Mouse (Mus musculus) limb, embryonic 15.5 days (tissue): ENCODE measurements around the gene Akap1. TPM values are rescaled to one million over a fixed set of nuclear protein-coding genes. Genes with fewer than 3 reads are reported as not detected.

Source experiments
- ATAC-seq: fragments of 200-750 bp; cut with Nextera tagmentation; 2 replicates; pipeline ENCODE4 v1.8.0; 2017; ENCODE audit warnings: low read depth, moderate TSS enrichment; ENCODE audit not compliant: insufficient number of reproducible peaks, low FRiP score, low TSS enrichment
- H3K27ac ChIP-seq: fragments of 300-500 bp; sonication (generic); 2 replicates; pipeline ENCODE4 v1.5.1; 2015; ENCODE audit warnings: moderate library complexity, mild to moderate bottlenecking, inconsistent platforms
- H3K27me3 ChIP-seq: fragments of 300-500 bp; sonication (generic); 2 replicates; pipeline ENCODE4 v1.6.1; 2015; ENCODE audit warnings: inconsistent platforms
- H3K36me3 ChIP-seq: fragments of 300-500 bp; sonication (generic); 2 replicates; pipeline ENCODE4 v1.6.1; 2015; ENCODE audit warnings: inconsistent platforms
- H3K4me1 ChIP-seq: fragments of 300-500 bp; sonication (generic); 2 replicates; pipeline ENCODE4 v1.6.1; 2015; ENCODE audit warnings: inconsistent platforms
- H3K4me2 ChIP-seq: fragments of 300-500 bp; sonication (generic); 2 replicates; pipeline ENCODE4 v1.6.1; 2015; ENCODE audit warnings: mild to moderate bottlenecking, inconsistent platforms
- H3K4me3 ChIP-seq: fragments of 300-500 bp; sonication (generic); 2 replicates; pipeline ENCODE4 v1.5.1; 2015; ENCODE audit warnings: mild to moderate bottlenecking, inconsistent platforms
- H3K9ac ChIP-seq: fragments of 300-500 bp; sonication (generic); 2 replicates; pipeline ENCODE4 v1.6.1; 2015; ENCODE audit warnings: inconsistent platforms
- H3K9me3 ChIP-seq: fragments of 300-500 bp; sonication (generic); 2 replicates; pipeline ENCODE4 v1.6.1; 2016; ENCODE audit warnings: inconsistent platforms
- WGBS: fragments of 180-500 bp; shearing (Covaris S2); methylation state at CpG from one replicate; pipeline ENCODE4 v1.1.7; 2015; 5-methylcytosine and 5-hydroxymethylcytosine counted together
- polyA plus RNA-seq: library from polyadenylated mRNA; unstranded; fragments of >200 nt; fragmentation: Nextera tagmentation; extraction: Ambion mirVana; gene quantifications from 2 replicates; pipeline ENCODE4 v1.2.1, GENCODE M21; 2015

Akap1 gene
- polyA plus RNA-seq, 1 experiment from 2014 or later, result 17.9 TPM

DNA sequence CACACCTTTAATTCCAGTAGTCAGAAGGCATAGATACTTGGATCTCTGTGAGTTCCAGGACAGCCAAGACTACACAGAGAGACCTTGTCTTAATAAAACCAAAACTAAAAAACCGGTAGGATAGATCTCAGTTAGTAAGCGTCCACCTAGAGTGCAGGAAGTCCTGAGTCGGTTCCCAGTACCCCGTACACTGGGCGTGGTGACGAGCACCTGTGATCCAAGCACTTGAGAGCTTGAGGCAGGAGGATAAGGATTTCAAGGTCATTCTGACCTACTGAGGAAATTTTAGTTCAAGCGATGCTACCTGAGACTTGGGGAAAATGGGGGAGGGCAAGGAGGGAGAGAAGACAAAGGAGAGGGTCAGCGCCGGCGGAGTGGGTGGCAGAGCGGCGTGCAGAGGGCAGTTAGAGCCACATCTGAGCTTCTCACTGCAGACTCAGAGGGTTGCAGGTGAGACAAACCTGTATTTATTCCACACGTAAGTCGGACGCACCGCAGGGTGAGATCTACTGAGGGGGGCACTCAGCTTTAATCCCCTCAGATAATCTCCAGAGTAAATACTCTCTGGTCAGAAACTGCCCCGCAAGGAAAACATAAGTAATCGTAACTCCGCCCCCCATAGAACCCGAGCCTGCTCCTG, 8.8 kb upstream of the Akap1 start:
- no peak for ATAC-seq
- H3K4me1 ChIP-seq, result peaks cover 9% of the 10 kb centered on the region; the same call in 1 of the 2 replicates

DNA sequence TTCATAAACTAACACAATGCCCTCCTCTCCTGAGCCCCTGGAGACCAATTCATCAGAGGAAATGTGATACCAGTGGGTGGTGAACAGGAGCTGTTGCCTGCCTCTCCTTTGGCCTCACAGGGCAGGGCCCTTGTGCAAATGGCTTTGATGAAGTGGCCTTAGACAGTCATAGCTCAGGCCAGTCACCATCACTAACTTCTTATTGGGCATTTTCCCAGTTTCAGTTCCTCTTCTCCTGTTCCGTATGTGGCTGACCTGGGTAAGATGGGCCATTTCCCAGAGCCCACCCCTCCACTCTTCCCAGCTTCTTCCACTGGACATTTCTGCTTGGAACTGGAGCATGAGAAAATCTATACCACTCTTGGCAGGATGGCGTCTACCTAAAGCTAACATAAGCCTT, 5.1 kb upstream of the Akap1 start:
- peaks cover 19% of the 10 kb centered on the region for H3K27me3 ChIP-seq
- no peaks in the 10 kb centered on the region for H3K36me3 ChIP-seq
- no peak overlapping the region for H3K4me2 ChIP-seq
- H3K4me1 ChIP-seq, result peaks cover 12% of the 10 kb centered on the region; the same call in 1 of the 2 replicates
- 75% methylated on average over 2 of the region's 2 CpGs for WGBS
- H3K4me3 ChIP-seq, result no peak overlapping the region
- no peak overlapping the region for H3K27ac ChIP-seq
- H3K9me3 ChIP-seq, result no peaks in the 10 kb centered on the region
- ATAC-seq, result no peak
- H3K9ac ChIP-seq, result no peak overlapping the region

More for the DNA sequence above, 8.8 kb upstream of the Akap1 start:
- Histone ChIP-seq H3K36me3 (no peaks in the 10 kb centered on the region), H3K9me3 (no peaks in the 10 kb centered on the region), H3K27me3 (peaks cover 19% of the 10 kb centered on the region), H3K4me2 (peak overlapping the region; percentile 46), H3K9ac (no peak overlapping the region), H3K4me3 (peak overlapping the region; percentile 24), H3K27ac (no peak overlapping the region)
- WGBS, result 3% methylated on average over 20 of the region's 20 CpGs

DNA sequence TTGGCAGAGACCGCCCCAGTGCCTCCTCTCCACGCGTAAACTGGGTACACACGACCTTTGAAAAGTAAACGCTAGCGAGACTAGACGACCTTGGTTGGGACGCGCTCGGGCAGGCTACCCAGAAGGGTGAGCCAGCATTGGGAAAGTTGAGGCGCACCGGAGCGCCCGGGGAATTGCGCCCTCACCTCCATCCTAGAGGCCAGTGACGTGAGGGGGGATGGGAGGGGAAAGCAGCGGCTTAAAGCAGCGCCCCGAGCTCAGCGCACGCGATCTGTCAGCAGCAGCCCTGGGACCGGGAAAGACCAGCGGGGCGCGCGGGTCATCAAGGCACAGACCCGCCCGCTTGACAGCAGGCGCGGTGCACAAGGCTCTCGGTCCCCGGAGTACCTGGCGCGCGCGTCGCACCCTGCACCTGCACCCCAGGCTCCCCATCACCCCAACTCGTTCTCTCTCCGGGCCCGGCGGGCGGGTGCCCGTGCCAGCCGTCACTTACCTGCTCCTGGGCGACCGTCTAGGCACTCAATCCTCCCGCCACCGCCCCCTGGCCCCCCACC, 405 bp downstream of the Akap1 start:
- ATAC-seq, result peak; percentile 40; the same call in 1 of the 2 replicates
- Histone ChIP-seq H3K36me3 (no peaks in the 10 kb centered on the region), H3K9ac (peak overlapping the region; percentile 63), H3K4me2 (peak overlapping the region; percentile 96), H3K4me1 (peaks cover 18% of the 10 kb centered on the region), H3K27ac (peak overlapping the region; percentile 64; the same call in 1 of the 2 replicates), H3K27me3 (no peaks in the 10 kb centered on the region), H3K4me3 (peak overlapping the region; percentile 65), H3K9me3 (no peaks in the 10 kb centered on the region)
- WGBS, result under 1% methylated on average over 39 of the region's 49 CpGs

DNA sequence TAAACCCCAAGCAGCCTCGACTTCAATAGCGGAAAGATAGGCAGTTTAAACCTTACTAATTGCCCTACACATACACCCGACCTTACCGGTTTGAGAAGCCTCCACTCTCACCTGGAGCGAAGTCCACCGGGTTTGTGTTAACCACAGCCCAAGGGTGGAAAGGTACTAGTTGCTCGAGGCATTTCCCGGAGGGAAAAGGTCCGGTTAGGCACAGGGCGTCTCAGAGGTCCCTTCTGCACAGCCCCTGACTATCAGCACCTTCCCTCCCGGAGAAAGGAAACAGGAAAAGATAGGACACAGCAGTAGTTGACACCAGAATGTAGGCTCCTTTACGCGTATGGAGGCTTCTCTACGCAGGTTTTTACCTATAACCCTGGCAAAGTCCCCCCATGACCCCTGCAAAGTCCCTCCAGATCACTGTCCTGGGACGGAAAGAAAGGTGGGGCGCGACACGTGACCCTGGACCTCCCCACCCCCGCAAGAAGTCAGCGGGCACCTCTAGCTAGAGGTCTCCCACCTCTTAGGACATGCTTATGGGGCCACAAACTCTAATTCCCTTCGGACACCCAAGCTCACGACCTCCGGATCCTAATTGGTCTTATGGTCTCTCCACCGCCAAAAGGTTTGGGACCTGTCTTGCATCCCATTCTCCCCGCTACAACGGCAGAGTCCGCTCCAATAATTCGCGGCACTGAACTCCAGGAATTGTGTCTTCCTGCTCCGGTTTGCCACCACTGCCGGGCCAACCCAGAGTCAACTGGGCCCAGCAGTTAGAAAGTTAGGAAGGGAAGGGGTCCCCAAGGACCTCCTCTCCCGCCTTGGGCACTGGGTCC, 1.1 kb downstream of the Akap1 start:
- no peaks in the 10 kb centered on the region for H3K27me3 ChIP-seq
- H3K9ac ChIP-seq, result peak overlapping the region; percentile 63
- no peak for ATAC-seq
- no peaks in the 10 kb centered on the region for H3K9me3 ChIP-seq
- H3K4me1 ChIP-seq, result peaks cover 18% of the 10 kb centered on the region
- peak overlapping the region; percentile 96 for H3K4me2 ChIP-seq
- H3K4me3 ChIP-seq, result peak overlapping the region; percentile 65
- no peaks in the 10 kb centered on the region for H3K36me3 ChIP-seq
- no peak overlapping the region for H3K27ac ChIP-seq
- 1% methylated on average over 32 of the region's 32 CpGs for WGBS

DNA sequence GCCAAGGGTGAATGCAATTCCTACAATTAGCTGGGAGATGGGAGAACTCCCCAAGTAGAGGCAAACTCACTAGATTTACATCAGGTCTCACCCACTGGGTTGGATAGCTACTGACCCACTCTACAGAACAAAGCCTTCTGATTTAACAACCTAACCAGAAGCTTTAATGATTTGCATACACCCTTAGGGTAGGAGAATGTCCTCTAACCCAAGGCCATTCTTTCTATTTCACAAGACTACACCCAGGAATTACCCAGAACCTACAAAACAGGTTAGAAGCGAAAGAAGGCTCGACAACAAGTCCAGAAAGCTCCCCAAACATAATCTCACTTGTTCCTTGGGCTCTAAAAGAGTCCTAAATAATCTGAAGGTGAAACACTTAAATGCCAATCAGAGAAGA, 2.0 kb downstream of the Akap1 start:
- H3K9me3 ChIP-seq, result no peaks in the 10 kb centered on the region
- H3K36me3 ChIP-seq, result no peaks in the 10 kb centered on the region
- H3K4me1 ChIP-seq, result peaks cover 21% of the 10 kb centered on the region
- H3K27ac ChIP-seq, result no peak overlapping the region
- WGBS, result 67% methylated on average over 2 of the region's 2 CpGs
- H3K4me3 ChIP-seq, result peak overlapping the region; percentile 65
- no peaks in the 10 kb centered on the region for H3K27me3 ChIP-seq
- ATAC-seq, result no peak
- H3K9ac ChIP-seq, result no peak overlapping the region
- H3K4me2 ChIP-seq, result peak overlapping the region; percentile 96; the same call in 1 of the 2 replicates

DNA sequence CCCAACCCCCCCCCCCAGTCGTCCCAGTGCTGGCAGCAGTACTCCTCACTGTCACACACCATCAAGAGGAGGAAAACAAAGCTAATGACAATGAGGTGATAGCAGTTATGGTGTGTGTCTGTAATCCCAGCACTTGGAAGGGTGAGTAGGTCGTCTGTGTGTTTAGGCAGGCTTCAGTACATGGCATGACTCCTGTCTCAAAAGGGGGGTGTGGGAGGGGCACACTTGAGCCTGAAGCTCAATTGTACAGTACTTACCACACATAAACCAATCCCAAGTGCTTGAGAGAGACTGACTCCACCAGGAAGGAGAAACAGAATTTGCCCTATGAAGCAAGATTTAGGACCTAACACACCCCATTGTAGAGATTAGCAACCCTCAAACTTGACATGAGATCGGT, 3.3 kb downstream of the Akap1 start:
- H3K9me3 ChIP-seq, result no peaks in the 10 kb centered on the region
- H3K4me1 ChIP-seq, result peaks cover 34% of the 10 kb centered on the region
- H3K4me3 ChIP-seq, result no peak overlapping the region
- H3K36me3 ChIP-seq, result no peaks in the 10 kb centered on the region
- no peak overlapping the region for H3K9ac ChIP-seq
- 59% methylated on average over 3 of the region's 3 CpGs for WGBS
- no peak for ATAC-seq
- H3K27me3 ChIP-seq, result no peaks in the 10 kb centered on the region
- H3K27ac ChIP-seq, result no peak overlapping the region
- H3K4me2 ChIP-seq, result no peak overlapping the region

DNA sequence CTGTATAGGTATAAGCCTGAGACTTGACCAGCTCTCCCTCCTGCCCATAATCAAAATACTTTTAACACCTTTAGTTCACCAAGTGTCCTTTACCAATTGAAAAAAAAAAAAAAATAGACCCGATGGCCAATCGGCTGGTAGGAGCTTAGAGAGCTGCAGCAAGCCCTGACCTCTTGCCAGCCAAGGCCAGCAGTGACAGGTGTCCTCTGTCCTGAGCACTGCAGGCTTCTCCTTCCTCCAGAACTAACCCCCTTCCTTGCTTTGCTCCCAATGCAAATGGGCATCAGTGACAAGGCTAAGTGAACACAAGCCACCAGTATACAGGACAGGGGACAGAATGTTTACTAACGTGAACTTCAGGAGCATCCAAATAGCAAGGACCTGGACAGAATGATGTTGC, 3.7 kb downstream of the Akap1 start:
- H3K4me2 ChIP-seq, result no peak overlapping the region
- ATAC-seq, result no peak
- H3K9ac ChIP-seq, result no peak overlapping the region
- no peak overlapping the region for H3K4me3 ChIP-seq
- peaks cover 38% of the 10 kb centered on the region for H3K4me1 ChIP-seq
- H3K27me3 ChIP-seq, result no peaks in the 10 kb centered on the region
- no peaks in the 10 kb centered on the region for H3K36me3 ChIP-seq
- 81% methylated on average over 3 of the region's 3 CpGs for WGBS
- H3K27ac ChIP-seq, result no peak overlapping the region
- H3K9me3 ChIP-seq, result no peaks in the 10 kb centered on the region

DNA sequence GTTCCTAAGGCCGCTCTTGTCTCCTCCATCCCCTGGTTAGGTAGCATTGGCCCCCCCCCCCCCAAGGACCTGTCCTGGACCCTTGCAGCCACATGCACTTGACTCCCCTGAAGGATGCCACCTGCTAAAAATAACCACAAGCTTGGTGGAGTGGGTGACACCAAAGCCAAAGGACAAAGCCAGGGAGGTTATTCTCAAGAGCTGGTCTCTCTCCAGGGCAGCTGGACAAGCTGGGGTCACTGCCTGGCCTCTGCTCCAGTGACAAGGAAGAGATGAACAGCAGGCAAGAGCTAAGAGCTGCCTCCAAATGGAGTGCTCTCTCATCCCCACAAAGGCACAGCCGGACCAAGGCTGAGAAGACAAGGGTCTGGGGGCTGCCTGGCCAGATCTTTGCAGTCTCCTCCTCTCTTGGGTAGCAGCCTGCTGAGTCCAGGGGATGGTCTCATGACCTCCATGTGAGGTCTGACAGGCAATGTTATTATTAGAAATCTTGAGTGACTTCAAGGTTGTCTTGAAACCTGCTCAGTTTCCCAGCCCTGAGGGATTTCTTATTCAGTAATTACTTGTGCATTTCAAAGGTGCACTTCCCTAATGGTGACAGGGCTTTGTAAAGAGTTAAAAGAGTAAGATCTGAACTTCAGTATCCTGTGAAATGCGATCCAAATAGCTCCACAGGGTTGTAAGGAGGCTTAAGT, 6.9 kb downstream of the Akap1 start:
- Histone ChIP-seq H3K4me2 (no peak overlapping the region), H3K9ac (no peak overlapping the region), H3K27ac (no peak overlapping the region), H3K9me3 (no peaks in the 10 kb centered on the region), H3K4me1 (peaks cover 23% of the 10 kb centered on the region), H3K27me3 (no peaks in the 10 kb centered on the region), H3K4me3 (no peak overlapping the region), H3K36me3 (no peaks in the 10 kb centered on the region)
- ATAC-seq, result no peak
- WGBS, result 57% methylated on average over 3 of the region's 3 CpGs

DNA sequence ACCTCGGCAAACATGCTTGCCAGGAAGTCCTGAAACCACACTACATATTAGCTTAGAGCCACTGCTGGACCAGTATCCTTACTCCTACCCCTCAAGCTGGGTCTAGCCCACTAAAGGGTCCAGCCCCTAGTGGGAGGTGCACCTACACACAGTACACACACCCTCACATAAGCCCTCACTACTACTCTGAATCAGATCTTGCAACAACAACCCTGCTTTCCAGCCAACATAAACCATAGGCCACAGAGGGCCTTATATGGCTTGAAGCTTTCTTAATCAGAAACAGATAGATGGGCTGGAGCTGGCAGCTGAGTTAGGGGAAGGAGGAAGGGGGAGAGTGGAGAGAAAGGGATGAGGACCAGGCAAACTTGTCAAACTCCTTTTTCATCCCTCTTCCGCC, 8.0 kb downstream of the Akap1 start:
- no peaks in the 10 kb centered on the region for H3K9me3 ChIP-seq
- H3K27me3 ChIP-seq, result no peaks in the 10 kb centered on the region
- peaks cover 23% of the 10 kb centered on the region for H3K4me1 ChIP-seq
- peak; percentile 49; the same call in 1 of the 2 replicates for ATAC-seq
- no peak overlapping the region for H3K9ac ChIP-seq
- H3K27ac ChIP-seq, result peak overlapping the region; percentile 64
- 20% methylated on average over 2 of the region's 2 CpGs for WGBS
- no peak overlapping the region for H3K4me2 ChIP-seq
- H3K36me3 ChIP-seq, result no peaks in the 10 kb centered on the region
- H3K4me3 ChIP-seq, result no peak overlapping the region

DNA sequence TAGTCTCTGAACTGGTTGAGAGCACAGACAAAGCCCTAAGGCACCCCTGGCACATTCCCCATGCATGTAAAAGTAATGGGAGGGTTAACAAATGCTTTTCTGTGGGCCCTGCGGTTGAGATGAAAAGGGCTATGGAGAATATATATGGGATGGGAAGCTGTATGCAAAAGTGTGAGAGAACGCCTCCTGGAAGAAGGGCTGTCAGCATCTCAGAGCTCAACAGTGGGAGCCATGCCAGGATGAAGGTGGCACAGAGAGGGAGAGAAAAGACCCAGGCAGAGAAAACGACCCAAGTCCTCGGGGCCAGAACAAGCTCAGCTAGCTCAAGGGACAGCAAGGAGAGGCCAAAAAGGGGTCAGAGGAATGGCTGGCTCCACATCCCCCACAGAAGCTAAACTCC, 8.6 kb downstream of the Akap1 start:
- H3K9me3 ChIP-seq, result no peaks in the 10 kb centered on the region
- H3K4me1 ChIP-seq, result peaks cover 23% of the 10 kb centered on the region
- no peak overlapping the region for H3K4me3 ChIP-seq
- no peaks in the 10 kb centered on the region for H3K27me3 ChIP-seq
- 38% methylated on average over 4 of the region's 4 CpGs for WGBS
- no peak for ATAC-seq
- peak overlapping the region; percentile 64 for H3K27ac ChIP-seq
- H3K9ac ChIP-seq, result no peak overlapping the region
- H3K4me2 ChIP-seq, result no peak overlapping the region
- no peaks in the 10 kb centered on the region for H3K36me3 ChIP-seq

DNA sequence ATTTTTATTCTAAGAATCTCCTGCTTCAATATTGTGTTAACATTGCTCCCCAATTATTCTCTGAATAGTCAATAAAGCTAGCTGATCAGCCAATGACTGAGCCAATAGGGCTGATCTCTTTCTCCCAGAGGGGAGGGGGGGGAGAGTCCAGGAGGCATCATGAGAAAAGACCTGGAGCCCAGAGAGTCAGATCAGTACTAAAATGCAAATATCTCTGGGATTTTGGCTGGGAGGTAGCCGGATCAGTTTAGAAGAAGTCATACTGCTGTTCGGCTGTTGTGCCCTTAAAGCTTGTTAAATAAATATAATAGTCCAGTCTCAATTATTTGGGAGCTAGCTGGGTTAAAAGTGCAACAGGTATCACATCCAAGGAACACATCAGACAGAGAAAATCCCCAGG, 10.8 kb downstream of the Akap1 start:
- H3K4me3 ChIP-seq, result no peak overlapping the region
- no peak overlapping the region for H3K9ac ChIP-seq
- no peak overlapping the region for H3K4me2 ChIP-seq
- H3K4me1 ChIP-seq, result peaks cover 38% of the 10 kb centered on the region
- no peak overlapping the region for H3K27ac ChIP-seq
- no peak for ATAC-seq
- H3K36me3 ChIP-seq, result no peaks in the 10 kb centered on the region
- no peaks in the 10 kb centered on the region for H3K27me3 ChIP-seq
- WGBS, result 92% methylated on average over 2 of the region's 2 CpGs
- H3K9me3 ChIP-seq, result no peaks in the 10 kb centered on the region
